25 mouse cellular contexts compared by ENCODE assay signal in the genomic region with DNA sequence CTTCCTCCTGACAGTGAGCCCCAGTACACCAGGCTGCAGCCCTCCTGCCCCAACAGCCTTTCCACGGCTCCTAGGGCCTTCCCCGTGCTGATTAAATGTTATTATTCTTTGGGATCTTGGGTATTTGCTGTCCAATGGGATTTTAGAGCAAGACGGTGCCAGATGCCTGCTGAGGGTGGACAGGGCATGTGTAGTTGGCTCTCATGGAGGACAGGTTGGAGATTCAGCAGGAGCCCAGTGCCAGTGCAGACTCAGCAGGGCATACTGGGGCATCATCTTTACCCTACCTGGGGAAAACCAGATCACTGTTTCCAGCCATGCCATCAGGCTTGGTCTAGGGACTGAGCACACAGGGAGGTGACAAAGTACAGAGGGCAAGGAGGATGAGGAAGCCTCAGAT.
DNase-seq lines count a peak whose midpoint lies in the region; ATAC-seq lines count a peak whose summit lies in the region.
"Had no signal": no experiment of that assay in that cellular context is flagged by ENCODE, and none has a peak within 500 bp of the region (broad histone marks: within the 10 kb centered on the region; RNA-seq: fewer than 3 reads in every experiment).

No protein-coding gene starts in this region.

- H3K9me3 ChIP-seq in heart, embryonic 10.5 days: no peaks in the 10 kb centered on the region
- no peaks in the 10 kb centered on the region for H3K9me3 ChIP-seq in heart, embryonic 12.5 days (replicated peaks)
- H3K9me3 ChIP-seq: embryonic facial prominence, embryonic 10.5 days; heart, embryonic 15.5 days; hindbrain, embryonic 15.5 days; intestine, embryonic 15.5 days; limb, embryonic 12.5 days; midbrain, embryonic 13.5 days; neural tube, embryonic 15.5 days had no signal

- ATAC-seq in heart, embryonic 12.5 days (ENCODE audit: insufficient number of reproducible peaks, low FRiP score): no peak
- ATAC-seq: forebrain, postnatal 0 days; intestine, embryonic 15.5 days; liver, postnatal 0 days; midbrain, embryonic 13.5 days had no signal

- H3K4me1 ChIP-seq in heart, embryonic 10.5 days: peaks cover 31% of the 10 kb centered on the region
- H3K4me1 ChIP-seq in heart, embryonic 12.5 days (replicated peaks): 0 out of 2 replicates have a peak, but pooled peaks cover 8% of the 10 kb centered on the region
- H3K4me1 ChIP-seq: neural tube, embryonic 15.5 days had no signal

- 81% methylated on average over 3 of the region's 3 CpGs for WGBS in heart, embryonic 10.5 days
- WGBS in heart, embryonic 12.5 days: 84% methylated on average over 3 of the region's 3 CpGs

- H3K4me3 ChIP-seq in heart, embryonic 10.5 days: no peak overlapping the region
- H3K4me3 ChIP-seq in heart, embryonic 12.5 days: no peak overlapping the region
- H3K4me3 ChIP-seq: embryonic facial prominence, embryonic 10.5 days; heart, adult 2 months; heart, embryonic 15.5 days; hindbrain, embryonic 15.5 days; intestine, embryonic 15.5 days; limb, embryonic 12.5 days; midbrain, embryonic 13.5 days; myocyte; neural tube, embryonic 15.5 days had no signal

- no peak overlapping the region for H3K9ac ChIP-seq in heart, embryonic 12.5 days
- H3K9ac ChIP-seq: forebrain, postnatal 0 days; heart, embryonic 15.5 days; hindbrain, embryonic 15.5 days; intestine, embryonic 15.5 days; limb, embryonic 12.5 days; liver, postnatal 0 days; midbrain, embryonic 13.5 days; neural tube, embryonic 15.5 days had no signal

- H3K36me3 ChIP-seq in heart, embryonic 10.5 days: no peaks in the 10 kb centered on the region
- H3K36me3 ChIP-seq in heart, embryonic 12.5 days: no peaks in the 10 kb centered on the region
- H3K36me3 ChIP-seq: heart, embryonic 15.5 days; hindbrain, embryonic 15.5 days; neural tube, embryonic 15.5 days had no signal

- H3K4me2 ChIP-seq in heart, embryonic 12.5 days: no peak overlapping the region
- H3K4me2 ChIP-seq: heart, embryonic 15.5 days; hindbrain, embryonic 15.5 days; intestine, embryonic 15.5 days; limb, embryonic 12.5 days; liver, embryonic 11.5 days; midbrain, embryonic 13.5 days; neural tube, embryonic 15.5 days had no signal

- peak overlapping the region; percentile 17; the same call in 1 of the 2 replicates for H3K27ac ChIP-seq in heart, embryonic 10.5 days
- no peak overlapping the region for H3K27ac ChIP-seq in heart, embryonic 12.5 days (ENCODE audit: poor library complexity, severe bottlenecking)
- H3K27ac ChIP-seq: embryonic facial prominence, embryonic 10.5 days; heart, adult 2 months; heart, embryonic 15.5 days; hindbrain, embryonic 15.5 days; intestine, embryonic 15.5 days; limb, embryonic 12.5 days; midbrain, embryonic 13.5 days; neural tube, embryonic 15.5 days had no signal

- DNase-seq in heart, embryonic 10.5 days (ENCODE audit: low spot score): no peak
- DNase-seq in brain, adult 2 months (ENCODE audit: low read depth, low spot score): peak; percentile 94
- DNase-seq in cerebellum, adult 18-20 months: peak; percentile 78 to 80
- peak; percentile 76 to 77 for DNase-seq in cerebellum, postnatal 36 days
- no peak for DNase-seq in heart, postnatal 4 days
- no peak for DNase-seq in lung, postnatal 10 days
- DNase-seq: adrenal gland, postnatal 36 days; forebrain, postnatal 0 days; gastrocnemius, postnatal 36 days; heart, adult 2 months; heart, postnatal 36 days; kidney, adult 8-10 months; kidney, postnatal 10 days; liver, postnatal 0 days; right cerebral cortex, adult 18-20 months had no signal

- H3K27me3 ChIP-seq in heart, embryonic 10.5 days (ENCODE audit: insufficient read depth, poor library complexity, severe bottlenecking): peaks cover 3% of the 10 kb centered on the region; the same call in 1 of the 2 replicates
- H3K27me3 ChIP-seq in heart, embryonic 12.5 days (replicated peaks): no peaks in the 10 kb centered on the region; the same call in 1 of the 2 replicates
- H3K27me3 ChIP-seq: heart, embryonic 15.5 days; hindbrain, embryonic 15.5 days; intestine, embryonic 15.5 days; midbrain, embryonic 13.5 days had no signal

Comparison
In these comparisons a context has a peak if more than half of its experiments do, and no peak if none do; other contexts are left out.
1. DNase-seq: peak in brain, adult 2 months (single experiment), cerebellum, adult 18-20 months (2 of 2) and cerebellum, postnatal 36 days (2 of 2); none in heart, embryonic 10.5 days (single experiment), heart, postnatal 4 days (single experiment) and lung, postnatal 10 days (single experiment).